Mouse (Mus musculus): Measurements from ENCODE around the gene Unc5b. TPM values are rescaled to one million over a fixed set of nuclear protein-coding genes. Genes with fewer than 3 reads are reported as not detected.

Gene Unc5b
- polyA plus RNA-seq, 1 experiment from 2014 or later, result 6.0 TPM

DNA sequence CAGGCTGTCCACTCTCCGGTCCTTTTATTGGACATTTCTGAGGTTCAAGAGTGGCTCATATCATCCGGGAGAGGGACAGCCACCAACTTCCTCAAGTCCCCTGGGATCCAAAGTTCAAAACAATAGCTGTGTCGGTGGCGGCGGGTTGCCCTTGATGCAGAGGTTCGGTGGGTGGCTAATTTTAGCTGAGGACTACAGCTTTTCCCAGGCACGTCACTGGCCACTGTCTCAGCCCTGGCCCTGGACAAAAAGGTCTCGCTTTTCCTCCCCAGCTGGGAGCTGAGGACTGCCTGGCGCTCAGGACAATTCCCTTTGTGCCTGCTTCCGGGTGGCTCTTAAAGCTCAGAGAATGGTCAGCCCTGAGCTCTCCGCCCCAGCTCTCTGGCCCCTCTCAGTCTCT, 38.5 kb downstream of the Unc5b start:
- no peak for DNase-seq (ENCODE audit: low spot score)
- no peaks in the 10 kb centered on the region for H3K36me3 ChIP-seq (replicated peaks)
- H3K27ac ChIP-seq (replicated peaks), result peak overlapping the region; percentile 66; the same call in 1 of the 2 replicates
- no peak overlapping the region for H3K4me3 ChIP-seq
- no peaks in the 10 kb centered on the region for H3K9me3 ChIP-seq
- peaks cover 75% of the 10 kb centered on the region for H3K4me1 ChIP-seq
- 15% methylated on average over 11 of the region's 11 CpGs for WGBS
- peaks cover 25% of the 10 kb centered on the region for H3K27me3 ChIP-seq (replicated peaks; ENCODE audit: low read depth, poor library complexity, severe bottlenecking)

DNA sequence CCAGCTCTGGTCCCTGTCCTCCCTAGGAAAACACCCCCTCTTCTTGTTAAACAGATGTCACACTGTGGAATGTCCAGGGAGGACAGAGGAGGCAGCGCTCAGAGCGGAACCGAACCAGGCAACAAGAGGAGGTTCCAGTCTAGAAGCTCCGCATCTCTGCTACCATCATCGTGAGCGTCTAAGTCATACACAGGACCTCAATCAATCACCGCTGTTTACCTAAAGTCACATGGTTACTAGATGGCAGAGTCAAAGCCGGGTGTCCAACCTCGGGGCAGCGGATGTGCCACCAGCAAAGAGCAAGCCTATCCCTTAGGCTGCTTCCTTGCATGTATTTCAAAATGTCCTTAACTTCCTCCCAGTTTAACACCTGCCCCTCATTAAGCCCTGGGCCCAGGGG, 39.0 kb downstream of the Unc5b start:
- Histone ChIP-seq H3K4me3 (no peak overlapping the region), H3K4me1 (peaks cover 78% of the 10 kb centered on the region), H3K27ac (replicated peaks) (peak overlapping the region; percentile 66; the same call in 1 of the 2 replicates), H3K9me3 (no peaks in the 10 kb centered on the region), H3K27me3 (replicated peaks; ENCODE audit: low read depth, poor library complexity, severe bottlenecking) (peaks cover 25% of the 10 kb centered on the region), H3K36me3 (replicated peaks) (no peaks in the 10 kb centered on the region)
- DNase-seq (ENCODE audit: low spot score), result no peak
- 53% methylated on average over 10 of the region's 10 CpGs for WGBS

DNA sequence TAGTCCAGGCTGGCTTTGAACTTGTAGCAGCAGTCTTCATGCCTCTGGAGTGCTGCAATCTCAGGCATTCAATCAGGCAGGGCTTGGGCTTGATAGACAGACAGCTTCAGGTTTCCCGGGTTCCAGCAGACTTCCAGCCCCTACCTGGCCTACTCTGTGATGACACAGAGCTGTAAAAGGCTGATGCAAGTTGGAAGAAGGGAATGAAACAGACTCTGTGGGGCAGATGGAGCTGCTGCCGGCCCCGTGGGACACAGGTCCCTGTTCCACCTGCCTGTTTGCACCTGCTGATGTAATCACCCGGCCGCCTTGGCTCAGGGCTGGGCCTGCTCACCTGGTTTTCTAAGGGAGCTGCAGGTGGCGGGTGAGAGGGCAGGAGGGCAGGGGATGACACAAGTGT, 40.5 kb downstream of the Unc5b start:
- Histone ChIP-seq H3K4me3 (no peak overlapping the region), H3K36me3 (replicated peaks) (no peaks in the 10 kb centered on the region), H3K4me1 (peaks cover 74% of the 10 kb centered on the region), H3K27me3 (replicated peaks; ENCODE audit: low read depth, poor library complexity, severe bottlenecking) (peaks cover 19% of the 10 kb centered on the region), H3K27ac (replicated peaks) (no peak overlapping the region), H3K9me3 (no peaks in the 10 kb centered on the region)
- 88% methylated on average over 6 of the region's 6 CpGs for WGBS
- no peak for DNase-seq (ENCODE audit: low spot score)

DNA sequence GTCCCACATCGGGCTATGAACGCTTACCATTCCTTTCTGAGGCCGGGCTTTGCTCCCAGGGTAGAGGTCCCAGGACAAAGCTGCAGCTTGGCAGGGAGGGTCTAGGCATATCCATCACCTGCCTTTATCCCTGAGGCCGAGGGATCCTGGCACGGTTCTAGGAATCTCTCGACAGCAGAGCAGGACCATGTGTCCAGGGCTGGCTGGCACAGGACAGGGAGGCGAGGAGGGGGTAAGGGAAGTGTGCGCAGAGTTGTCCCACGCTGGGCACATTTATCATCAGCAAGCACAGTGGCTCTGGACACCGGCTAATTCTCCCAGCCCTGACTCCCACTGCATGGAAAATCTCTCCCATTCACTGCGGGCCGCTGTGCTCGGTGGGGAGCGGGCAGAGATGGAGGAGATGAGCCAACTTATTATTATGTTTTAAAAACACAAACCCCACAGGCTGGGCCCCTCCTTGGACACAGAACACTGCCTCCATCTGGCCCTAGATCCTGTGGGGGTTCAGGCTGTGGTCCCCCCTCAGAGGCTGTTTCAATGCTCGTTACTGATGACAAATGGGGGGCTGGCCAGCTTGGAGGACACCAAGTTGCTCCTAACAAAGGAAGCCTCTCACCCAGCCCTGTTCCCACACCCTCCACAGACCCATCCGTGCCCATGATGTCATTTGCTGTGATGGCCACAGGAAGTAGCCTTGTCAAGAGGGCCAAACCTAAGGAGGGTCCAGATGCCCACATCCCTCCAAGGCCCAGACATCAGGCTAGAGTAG, 43.9 kb downstream of the Unc5b start:
- DNase-seq (ENCODE audit: low spot score), result no peak
- Histone ChIP-seq H3K27me3 (replicated peaks; ENCODE audit: low read depth, poor library complexity, severe bottlenecking) (peaks cover 9% of the 10 kb centered on the region), H3K4me1 (peaks cover 50% of the 10 kb centered on the region)

DNA sequence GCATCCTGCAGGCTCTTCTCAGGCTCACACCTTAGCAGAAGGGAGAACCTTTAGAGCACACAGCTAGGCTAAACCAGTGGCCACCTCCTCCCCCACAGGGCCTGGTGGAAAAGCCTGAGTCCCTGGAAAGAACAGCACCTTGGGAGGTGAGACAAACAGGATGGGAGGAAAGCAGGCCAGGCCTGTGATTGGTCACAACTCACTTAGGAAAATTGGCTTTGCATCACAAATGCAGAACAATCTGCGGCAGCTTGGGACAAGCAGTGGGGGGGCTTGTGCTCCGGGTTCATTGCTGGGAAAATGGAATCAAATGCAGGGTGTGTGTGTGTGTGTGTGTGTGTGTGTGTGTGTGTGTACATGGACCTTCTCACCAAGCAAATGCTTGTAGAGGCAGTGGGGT, 47.8 kb downstream of the Unc5b start:
- Histone ChIP-seq H3K9me3 (no peaks in the 10 kb centered on the region), H3K4me1 (peaks cover 39% of the 10 kb centered on the region), H3K27me3 (replicated peaks; ENCODE audit: low read depth, poor library complexity, severe bottlenecking) (peaks cover 17% of the 10 kb centered on the region; the same call in 1 of the 2 replicates), H3K27ac (replicated peaks) (no peak overlapping the region), H3K4me3 (no peak overlapping the region), H3K36me3 (replicated peaks) (peaks cover 8% of the 10 kb centered on the region)
- DNase-seq (ENCODE audit: low spot score), result no peak
- WGBS, result 38% methylated on average over 2 of the region's 2 CpGs

More for the DNA sequence above, 43.9 kb downstream of the Unc5b start:
- Histone ChIP-seq H3K27ac (replicated peaks) (0 out of 2 replicates have a peak overlapping the region, but pooled peaks have one; percentile 14), H3K36me3 (replicated peaks) (peaks cover 4% of the 10 kb centered on the region), H3K4me3 (no peak overlapping the region), H3K9me3 (no peaks in the 10 kb centered on the region)
- whole genome bisulfite sequencing, result 84% methylated on average over 16 of the region's 16 CpGs

DNA sequence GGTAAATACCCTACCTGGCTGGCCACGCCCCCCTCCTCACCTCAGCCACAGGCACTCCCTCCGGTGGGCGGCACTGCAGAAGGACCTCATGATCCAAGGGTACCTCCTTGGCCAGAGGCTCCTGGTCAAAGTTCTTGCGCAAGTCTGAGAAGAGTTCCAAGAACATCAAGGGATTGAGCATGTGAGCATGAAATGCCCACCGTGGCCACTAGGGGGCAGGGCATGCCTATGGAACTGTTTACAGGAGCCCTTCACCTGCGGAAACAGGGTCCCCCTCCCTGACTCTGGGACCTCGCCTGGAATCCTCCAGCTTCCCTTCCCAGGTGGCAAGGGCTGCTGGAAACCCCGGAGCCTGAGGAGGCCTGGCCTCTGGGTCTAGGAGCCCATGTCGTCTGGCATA, 51.8 kb downstream of the Unc5b start:
- H3K36me3 ChIP-seq (replicated peaks), result peaks cover 41% of the 10 kb centered on the region
- peaks cover 20% of the 10 kb centered on the region for H3K4me1 ChIP-seq
- WGBS, result 12% methylated on average over 9 of the region's 9 CpGs
- peaks cover 17% of the 10 kb centered on the region; the same call in 1 of the 2 replicates for H3K27me3 ChIP-seq (replicated peaks; ENCODE audit: low read depth, poor library complexity, severe bottlenecking)
- H3K9me3 ChIP-seq, result no peaks in the 10 kb centered on the region
- no peak overlapping the region for H3K4me3 ChIP-seq
- H3K27ac ChIP-seq (replicated peaks), result 0 out of 2 replicates have a peak overlapping the region, but pooled peaks have one; percentile 20
- peak; percentile 89 for DNase-seq (ENCODE audit: low spot score)

DNA sequence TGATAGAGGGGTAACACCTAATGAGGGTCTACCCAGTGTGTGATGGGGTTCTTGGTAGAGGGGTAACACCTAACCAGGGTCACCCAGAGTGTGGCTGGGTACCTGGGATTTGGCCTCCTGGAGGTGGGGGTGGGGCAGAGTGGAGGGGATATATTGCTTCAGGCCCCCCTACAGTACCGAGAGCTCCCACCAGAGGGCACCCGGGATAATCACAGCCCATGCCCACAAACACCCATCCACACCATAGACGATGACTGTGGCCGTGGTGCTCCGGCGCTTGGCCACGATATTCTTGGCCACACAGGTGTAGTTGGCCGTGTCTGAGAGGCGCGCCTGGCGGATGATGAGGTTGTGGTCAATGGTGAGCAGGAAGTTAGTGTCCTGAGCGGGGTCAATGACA, 52.8 kb downstream of the Unc5b start:
- 80% methylated on average over 12 of the region's 12 CpGs for WGBS
- H3K4me3 ChIP-seq, result no peak overlapping the region
- peaks cover 51% of the 10 kb centered on the region for H3K36me3 ChIP-seq (replicated peaks)
- H3K27ac ChIP-seq (replicated peaks), result no peak overlapping the region
- H3K9me3 ChIP-seq, result no peaks in the 10 kb centered on the region
- H3K27me3 ChIP-seq (replicated peaks; ENCODE audit: low read depth, poor library complexity, severe bottlenecking), result peaks cover 17% of the 10 kb centered on the region; the same call in 1 of the 2 replicates
- peaks cover 16% of the 10 kb centered on the region for H3K4me1 ChIP-seq
- DNase-seq (ENCODE audit: low spot score), result peak; percentile 74

DNA sequence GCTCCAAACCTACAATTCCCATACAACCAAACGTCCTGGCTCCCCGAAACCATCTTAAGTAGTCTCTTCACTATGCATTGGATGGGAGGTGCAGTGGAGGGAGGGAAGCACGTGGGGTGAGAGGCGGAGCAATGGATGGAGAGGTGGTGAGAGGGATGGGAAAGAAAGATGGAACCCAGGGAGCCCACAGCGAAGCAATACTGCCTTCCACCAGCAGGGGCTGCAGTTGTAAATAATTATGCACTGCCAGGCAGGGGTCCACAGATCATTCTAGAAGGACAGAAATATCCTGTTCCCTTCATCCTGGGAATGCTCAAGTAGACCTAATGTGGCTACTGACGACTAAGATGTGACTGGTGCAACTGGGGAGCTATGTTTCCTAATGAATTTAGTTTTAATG, 55.9 kb downstream of the Unc5b start:
- H3K9me3 ChIP-seq, result no peaks in the 10 kb centered on the region
- H3K27ac ChIP-seq (replicated peaks), result no peak overlapping the region
- WGBS, result 76% methylated on average over 6 of the region's 6 CpGs
- peak; percentile 52 for DNase-seq (ENCODE audit: low spot score)
- peaks cover 9% of the 10 kb centered on the region for H3K4me1 ChIP-seq
- peaks cover 75% of the 10 kb centered on the region for H3K36me3 ChIP-seq (replicated peaks)
- peaks cover 6% of the 10 kb centered on the region; the same call in 1 of the 2 replicates for H3K27me3 ChIP-seq (replicated peaks; ENCODE audit: low read depth, poor library complexity, severe bottlenecking)
- no peak overlapping the region for H3K4me3 ChIP-seq

DNA sequence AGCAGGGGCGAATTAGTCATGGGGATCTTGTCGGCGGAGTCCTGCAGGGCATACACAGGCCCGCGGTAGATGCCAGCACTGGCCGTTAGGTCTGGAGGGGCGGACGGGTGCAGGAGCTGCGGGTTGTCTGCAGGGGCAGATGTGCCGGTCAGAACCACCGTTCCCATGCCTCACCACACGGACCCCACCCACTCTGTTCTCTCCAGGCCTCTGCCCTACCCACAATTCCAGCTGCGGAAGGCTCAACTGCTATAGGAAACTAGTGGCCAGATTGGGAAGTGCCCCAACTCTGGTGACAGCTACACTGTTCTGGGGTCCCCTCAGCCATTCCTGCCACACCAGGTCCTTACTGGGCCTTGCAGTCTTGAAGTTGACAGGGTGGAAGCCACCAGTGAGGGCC, 56.8 kb downstream of the Unc5b start:
- Histone ChIP-seq H3K4me1 (peaks cover 2% of the 10 kb centered on the region; the same call in 1 of the 2 replicates), H3K4me3 (no peak overlapping the region), H3K9me3 (no peaks in the 10 kb centered on the region), H3K27me3 (replicated peaks; ENCODE audit: low read depth, poor library complexity, severe bottlenecking) (no peaks in the 10 kb centered on the region), H3K27ac (replicated peaks) (no peak overlapping the region), H3K36me3 (replicated peaks) (peaks cover 78% of the 10 kb centered on the region)
- no peak for DNase-seq (ENCODE audit: low spot score)
- WGBS, result 96% methylated on average over 13 of the region's 13 CpGs

DNA sequence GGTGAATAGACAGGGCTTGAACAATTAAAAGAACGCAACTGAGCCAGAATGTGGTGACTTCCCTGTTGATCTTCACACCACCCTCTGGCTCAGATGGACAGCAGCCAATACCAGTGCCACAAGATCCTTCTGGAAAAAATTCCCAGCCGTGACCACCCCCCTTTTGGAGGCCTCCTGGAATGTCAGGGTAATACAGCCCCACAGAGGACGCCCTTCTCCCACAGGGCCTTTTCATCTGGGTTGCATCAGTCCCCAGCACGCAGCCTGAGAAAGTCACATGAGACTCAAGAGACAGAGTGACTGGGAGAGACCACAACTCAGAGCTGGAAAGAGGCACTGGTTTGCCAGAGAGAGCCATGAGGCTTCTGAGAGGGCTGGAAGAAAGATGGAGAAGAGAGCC, 60.5 kb downstream of the Unc5b start:
- Histone ChIP-seq H3K27me3 (replicated peaks; ENCODE audit: low read depth, poor library complexity, severe bottlenecking) (no peaks in the 10 kb centered on the region), H3K27ac (replicated peaks) (no peak overlapping the region), H3K36me3 (replicated peaks) (peaks cover 82% of the 10 kb centered on the region), H3K4me3 (no peak overlapping the region), H3K9me3 (no peaks in the 10 kb centered on the region), H3K4me1 (no peaks in the 10 kb centered on the region)
- no peak for DNase-seq (ENCODE audit: low spot score)
- WGBS, result 72% methylated on average over 4 of the region's 4 CpGs

DNA sequence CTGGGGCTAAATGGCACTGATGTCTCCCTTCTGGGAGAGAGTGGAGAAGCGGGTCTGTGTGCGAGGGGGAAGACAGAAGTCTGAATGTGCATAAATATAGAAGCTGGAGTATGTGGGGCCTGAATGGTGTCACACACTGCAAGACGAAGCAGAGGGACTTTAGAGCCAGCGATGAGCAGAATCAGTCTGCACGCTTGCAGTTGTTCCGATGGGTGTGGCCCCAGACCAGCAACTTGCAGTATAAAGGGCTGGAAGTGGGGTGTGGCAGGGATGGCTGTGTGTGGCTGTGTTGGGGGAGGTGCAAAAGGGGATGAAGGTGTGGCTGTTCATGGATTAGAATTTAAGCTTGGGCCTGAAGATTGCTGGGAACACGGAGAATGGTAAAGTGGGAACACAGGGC, 62.8 kb downstream of the Unc5b start:
- Histone ChIP-seq H3K4me1 (0 out of 2 replicates have a peak, but pooled peaks cover 3% of the 10 kb centered on the region), H3K27me3 (replicated peaks; ENCODE audit: low read depth, poor library complexity, severe bottlenecking) (no peaks in the 10 kb centered on the region), H3K36me3 (replicated peaks) (peaks cover 79% of the 10 kb centered on the region), H3K4me3 (no peak overlapping the region), H3K27ac (replicated peaks) (no peak overlapping the region), H3K9me3 (no peaks in the 10 kb centered on the region)
- 88% methylated on average over 7 of the region's 7 CpGs for WGBS
- DNase-seq (ENCODE audit: low spot score), result no peak

DNA sequence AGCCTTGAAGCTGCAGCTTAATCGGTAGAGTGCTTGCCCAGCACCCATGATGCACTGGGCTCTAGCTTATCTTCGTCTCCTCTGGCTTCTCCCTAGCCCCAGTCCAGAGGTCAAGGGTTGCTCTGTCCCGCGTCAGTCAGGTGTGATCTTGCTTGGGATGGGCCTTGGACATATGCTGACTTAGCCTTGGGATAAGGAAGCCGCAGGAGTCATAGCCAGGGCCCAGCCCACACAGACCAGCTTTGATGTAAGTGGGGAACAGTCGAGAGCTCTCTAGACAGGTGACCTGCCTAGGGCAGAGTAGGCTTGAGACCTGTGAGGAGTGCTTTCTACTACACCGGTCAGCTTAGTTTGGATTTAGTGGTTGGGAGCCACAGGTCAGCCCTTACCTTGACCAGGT, 64.0 kb downstream of the Unc5b start:
- H3K9me3 ChIP-seq, result no peaks in the 10 kb centered on the region
- H3K27me3 ChIP-seq (replicated peaks; ENCODE audit: low read depth, poor library complexity, severe bottlenecking), result no peaks in the 10 kb centered on the region
- no peak overlapping the region for H3K27ac ChIP-seq (replicated peaks)
- DNase-seq (ENCODE audit: low spot score), result no peak
- H3K4me3 ChIP-seq, result no peak overlapping the region
- peaks cover 67% of the 10 kb centered on the region for H3K36me3 ChIP-seq (replicated peaks)
- 0 out of 2 replicates have a peak, but pooled peaks cover 3% of the 10 kb centered on the region for H3K4me1 ChIP-seq
- WGBS, result 86% methylated on average over 7 of the region's 7 CpGs

DNA sequence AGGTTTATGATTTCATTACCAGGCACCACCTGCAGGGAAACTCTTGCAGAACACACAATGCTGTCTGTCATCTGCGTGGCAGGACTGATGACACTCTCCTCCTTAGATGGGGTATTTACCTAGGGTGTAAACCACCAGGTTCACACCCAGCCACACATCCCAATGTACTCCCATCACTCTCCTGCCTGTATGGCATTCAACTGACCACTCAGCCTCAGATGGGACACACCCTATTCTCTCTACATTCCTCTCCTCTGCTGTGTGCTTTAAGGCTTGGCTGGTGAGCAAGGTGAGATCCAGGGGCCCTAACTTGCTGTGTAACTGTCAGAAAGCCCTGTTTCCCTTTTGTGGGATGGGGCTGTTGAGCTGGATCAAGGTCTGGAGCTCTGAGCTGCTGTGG, 69.3 kb downstream of the Unc5b start:
- Histone ChIP-seq H3K4me3 (no peak overlapping the region), H3K27ac (replicated peaks) (no peak overlapping the region), H3K36me3 (replicated peaks) (peaks cover 29% of the 10 kb centered on the region), H3K9me3 (no peaks in the 10 kb centered on the region), H3K4me1 (0 out of 2 replicates have a peak, but pooled peaks cover 3% of the 10 kb centered on the region), H3K27me3 (replicated peaks; ENCODE audit: low read depth, poor library complexity, severe bottlenecking) (no peaks in the 10 kb centered on the region)
- no peak for DNase-seq (ENCODE audit: low spot score)
- WGBS, result 90% methylated on average over 1 of the region's 1 CpGs
